Mouse (Mus musculus): ENCODE results near the gene Abcc4.

GRCm38 (mm10) chr14:118638447-118639275, 67.4 kb downstream of the Abcc4 start:
- TF ChIP-seq POLR2A (IDR thresholded peaks at IDR 0.05; ENCODE audit: control insufficient read depth, low read depth, low read length), result no peak
- TF ChIP-seq CTCF (IDR thresholded peaks at IDR 0.05; ENCODE audit: control insufficient read depth, insufficient read depth, insufficient replicate concordance, low read depth, low read length), result no peak

Data from testis, adult 2 months (tissue).